Mouse (Mus musculus): ENCODE measurements at regions not wholly inside any gene's neighbourhood (a gene's known extent, or its start where the extent isn't known, plus 50 kb on each side); places are given as distances from the start of the nearest gene placed in this dataset.

DNA sequence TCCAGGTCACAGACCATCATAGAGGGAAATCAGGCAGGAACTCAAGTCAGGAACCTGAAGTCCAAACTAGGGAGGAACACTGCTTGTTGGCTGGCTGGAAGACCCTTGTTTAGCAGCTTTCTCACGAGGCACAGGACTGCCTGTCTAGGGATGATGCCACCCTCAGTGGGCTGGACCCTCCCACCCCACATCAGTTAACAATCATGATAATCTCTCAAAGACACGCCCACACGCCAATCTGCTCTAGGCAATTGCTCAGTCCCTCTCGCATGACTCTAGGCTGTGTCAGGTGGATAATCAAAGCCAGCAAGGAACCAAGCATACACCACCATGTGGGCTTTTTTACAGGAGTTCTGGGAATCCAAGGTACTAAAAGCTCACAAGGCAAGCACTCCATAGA lies 206.6 kb upstream of the Cxcr4 start:
- 63% methylated on average over 4 of the region's 4 CpGs for WGBS

GRCm38 (mm10) chr1:128795654-128796053 lies 203.6 kb upstream of the Cxcr4 start:
- H3K4me1 ChIP-seq (replicated peaks; ENCODE audit: insufficient read depth, low read length), result no peaks in the 10 kb centered on the region
- H3K4me3 ChIP-seq (replicated peaks; ENCODE audit: low read depth, low read length), result no peak overlapping the region
- no peaks in the 10 kb centered on the region for H3K36me3 ChIP-seq (ENCODE audit: insufficient read depth, low read length)
- no peak overlapping the region for H3K27ac ChIP-seq
- H3K4me2 ChIP-seq (ENCODE audit: low read length), result no peak overlapping the region
- DNase-seq (ENCODE audit: low spot score), result no peak
- H3K27me3 ChIP-seq (ENCODE audit: insufficient read depth, low read length), result no peaks in the 10 kb centered on the region
- WGBS, result 81% methylated on average over 6 of the region's 6 CpGs
- no peak for TF ChIP-seq CTCF (IDR thresholded peaks at IDR 0.05; ENCODE audit: low read depth)
- no peaks in the 10 kb centered on the region for H3K9me3 ChIP-seq (replicated peaks; ENCODE audit: low read length)
- H3K9ac ChIP-seq (ENCODE audit: low read depth, low read length), result no peak overlapping the region
- no peak for ATAC-seq (replicated peaks; ENCODE audit: low FRiP score, low read depth)

More for the DNA sequence above, 206.6 kb upstream of the Cxcr4 start:
- H3K27me3 ChIP-seq (ENCODE audit: insufficient read depth, low read length), result no peaks in the 10 kb centered on the region
- H3K27ac ChIP-seq, result no peak overlapping the region
- H3K9ac ChIP-seq (ENCODE audit: low read depth, low read length), result no peak overlapping the region
- no peak for TF ChIP-seq CTCF (IDR thresholded peaks at IDR 0.05; ENCODE audit: low read depth)
- no peaks in the 10 kb centered on the region for H3K9me3 ChIP-seq (replicated peaks; ENCODE audit: low read length)
- DNase-seq (ENCODE audit: low spot score) (no peak), ATAC-seq (replicated peaks; ENCODE audit: low FRiP score, low read depth) (no peak)
- no peak overlapping the region for H3K4me2 ChIP-seq (ENCODE audit: low read length)
- no peaks in the 10 kb centered on the region for H3K4me1 ChIP-seq (replicated peaks; ENCODE audit: insufficient read depth, low read length)
- no peaks in the 10 kb centered on the region for H3K36me3 ChIP-seq (ENCODE audit: insufficient read depth, low read length)
- no peak overlapping the region for H3K4me3 ChIP-seq (replicated peaks; ENCODE audit: low read depth, low read length)

DNA sequence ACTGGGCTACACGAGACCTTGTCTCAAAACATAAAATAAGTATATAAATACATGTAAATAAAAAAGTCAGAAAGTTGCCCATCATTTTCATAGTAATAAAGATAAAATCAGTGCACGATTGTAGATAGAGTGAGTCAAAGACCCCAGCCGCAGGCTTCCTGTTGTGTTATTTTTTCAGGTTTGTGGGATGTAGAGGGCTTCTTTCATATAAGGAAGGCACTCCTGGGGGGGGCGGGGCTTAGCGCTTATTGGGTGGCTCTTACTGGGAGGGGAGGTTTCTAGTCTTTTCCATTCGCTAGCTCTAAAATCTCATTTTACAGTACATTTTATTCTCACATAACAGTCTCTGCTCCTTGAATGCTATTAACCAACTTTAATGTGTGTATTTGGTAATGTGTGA lies 198.8 kb upstream of the Cxcr4 start:
- Histone ChIP-seq H3K9ac (ENCODE audit: low read depth, low read length) (no peak overlapping the region), H3K4me2 (ENCODE audit: low read length) (no peak overlapping the region), H3K27me3 (ENCODE audit: insufficient read depth, low read length) (no peaks in the 10 kb centered on the region), H3K4me1 (replicated peaks; ENCODE audit: insufficient read depth, low read length) (no peaks in the 10 kb centered on the region), H3K36me3 (ENCODE audit: insufficient read depth, low read length) (no peaks in the 10 kb centered on the region), H3K27ac (no peak overlapping the region), H3K9me3 (replicated peaks; ENCODE audit: low read length) (no peaks in the 10 kb centered on the region), H3K4me3 (replicated peaks; ENCODE audit: low read depth, low read length) (no peak overlapping the region)
- TF ChIP-seq CTCF (IDR thresholded peaks at IDR 0.05; ENCODE audit: low read depth), result no peak
- WGBS, result 77% methylated on average over 6 of the region's 6 CpGs
- ATAC-seq (replicated peaks; ENCODE audit: low FRiP score, low read depth) (no peak), DNase-seq (ENCODE audit: low spot score) (no peak)

- WGBS, result 74% methylated on average over 3 of the region's 3 CpGs
- Histone ChIP-seq H3K9ac (ENCODE audit: low read depth, low read length) (no peak overlapping the region), H3K36me3 (ENCODE audit: insufficient read depth, low read length) (no peaks in the 10 kb centered on the region), H3K4me2 (ENCODE audit: low read length) (no peak overlapping the region), H3K4me3 (replicated peaks; ENCODE audit: low read depth, low read length) (no peak overlapping the region), H3K4me1 (replicated peaks; ENCODE audit: insufficient read depth, low read length) (no peaks in the 10 kb centered on the region), H3K9me3 (replicated peaks; ENCODE audit: low read length) (no peaks in the 10 kb centered on the region), H3K27ac (no peak overlapping the region), H3K27me3 (ENCODE audit: insufficient read depth, low read length) (no peaks in the 10 kb centered on the region)
- TF ChIP-seq CTCF (IDR thresholded peaks at IDR 0.05; ENCODE audit: low read depth), result no peak
- DNase-seq (ENCODE audit: low spot score) (no peak), ATAC-seq (replicated peaks; ENCODE audit: low FRiP score, low read depth) (no peak)
Measured at GRCm38 (mm10) chr1:128789567-128790335, 197.7 kb upstream of the Cxcr4 start.

- H3K27ac ChIP-seq, result no peak overlapping the region
- H3K27me3 ChIP-seq (ENCODE audit: insufficient read depth, low read length), result no peaks in the 10 kb centered on the region
- H3K36me3 ChIP-seq (ENCODE audit: insufficient read depth, low read length), result no peaks in the 10 kb centered on the region
- peak; percentile 23; the same call in 1 of the 2 replicates for TF ChIP-seq CTCF (IDR thresholded peaks at IDR 0.05; ENCODE audit: low read depth)
- no peak overlapping the region for H3K4me2 ChIP-seq (ENCODE audit: low read length)
- H3K4me3 ChIP-seq (replicated peaks; ENCODE audit: low read depth, low read length), result no peak overlapping the region
- WGBS, result 43% methylated on average over 6 of the region's 6 CpGs
- ATAC-seq (replicated peaks; ENCODE audit: low FRiP score, low read depth) (no peak), DNase-seq (ENCODE audit: low spot score) (peak; percentile 24)
- H3K9ac ChIP-seq (ENCODE audit: low read depth, low read length), result no peak overlapping the region
- no peaks in the 10 kb centered on the region for H3K9me3 ChIP-seq (replicated peaks; ENCODE audit: low read length)
- H3K4me1 ChIP-seq (replicated peaks; ENCODE audit: insufficient read depth, low read length), result no peaks in the 10 kb centered on the region
Measured at GRCm38 (mm10) chr1:128788227-128788626, 196.1 kb upstream of the Cxcr4 start.

DNA sequence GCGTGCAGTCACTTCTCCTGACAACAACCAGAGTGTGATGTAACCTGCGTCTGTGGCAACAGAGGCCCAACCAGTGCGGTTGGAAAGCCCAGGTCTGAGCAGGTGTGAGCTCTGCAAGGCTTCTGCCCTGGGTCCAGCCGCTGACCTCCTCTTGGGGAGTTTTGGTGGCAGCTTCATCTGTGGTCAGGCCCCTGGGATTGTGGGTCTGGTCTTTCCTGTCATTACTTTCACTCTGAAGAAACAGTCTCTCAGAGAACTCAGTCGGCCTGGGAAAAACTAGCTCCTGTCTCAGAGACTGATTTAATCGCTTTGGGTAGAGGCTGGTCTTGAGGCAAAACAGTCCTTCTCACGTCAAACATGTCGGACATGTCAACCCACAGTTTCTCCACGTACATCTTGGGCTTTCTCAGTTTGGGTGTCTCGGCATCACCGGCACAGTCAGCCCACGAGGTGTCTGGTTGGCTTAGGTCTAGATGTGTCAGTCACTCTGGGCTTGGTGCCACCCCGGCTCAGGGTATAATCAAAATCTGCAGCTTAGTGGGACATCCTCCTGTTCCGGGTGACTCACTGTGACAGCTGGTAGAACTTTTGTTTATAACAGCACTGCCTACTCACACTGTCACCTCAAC lies 195.0 kb upstream of the Cxcr4 start:
- H3K9ac ChIP-seq (ENCODE audit: low read depth, low read length), result no peak overlapping the region
- H3K4me3 ChIP-seq (replicated peaks; ENCODE audit: low read depth, low read length), result no peak overlapping the region
- no peak overlapping the region for H3K27ac ChIP-seq
- no peak for TF ChIP-seq CTCF (IDR thresholded peaks at IDR 0.05; ENCODE audit: low read depth)
- ATAC-seq (replicated peaks; ENCODE audit: low FRiP score, low read depth), result no peak
- H3K27me3 ChIP-seq (ENCODE audit: insufficient read depth, low read length), result no peaks in the 10 kb centered on the region
- 79% methylated on average over 14 of the region's 14 CpGs for WGBS
- no peak for DNase-seq (ENCODE audit: low spot score)
- H3K4me2 ChIP-seq (ENCODE audit: low read length), result no peak overlapping the region
- H3K36me3 ChIP-seq (ENCODE audit: insufficient read depth, low read length), result no peaks in the 10 kb centered on the region
- H3K4me1 ChIP-seq (replicated peaks; ENCODE audit: insufficient read depth, low read length), result no peaks in the 10 kb centered on the region
- H3K9me3 ChIP-seq (replicated peaks; ENCODE audit: low read length), result no peaks in the 10 kb centered on the region
